Mouse (Mus musculus) liver, adult 2 months (tissue): ENCODE results near the gene Adam22. TPM values are rescaled to one million over a fixed set of nuclear protein-coding genes. Genes with fewer than 3 reads are reported as not detected.

Experiments used
- DNase-seq: peaks from one replicate; pipeline ENCODE4 v3.0.0-alpha.2; 2011; ENCODE audit warnings: low read depth, low spot score; ENCODE audit errors: extremely low read depth
- H3K27ac ChIP-seq: fragments of 200-500 bp; replicated peaks from 2 replicates; pipeline ENCODE4 v1.5.1; 2012; ENCODE audit warnings: low read depth, mild to moderate bottlenecking, control low read depth, inconsistent platforms, low read length; ENCODE audit not compliant: insufficient read depth
- H3K27me3 ChIP-seq: fragments of 200-500 bp; 2 replicates; pipeline ENCODE4 v1.6.1; 2012; ENCODE audit warnings: mild to moderate bottlenecking, moderate library complexity, low read length, inconsistent platforms; ENCODE audit not compliant: control insufficient read depth, insufficient read depth
- H3K36me3 ChIP-seq: fragments of 200-500 bp; 2 replicates; pipeline ENCODE4 v1.6.1; 2012; ENCODE audit warnings: low read length, inconsistent platforms; ENCODE audit not compliant: control insufficient read depth, insufficient read depth
- H3K4me1 ChIP-seq: fragments of 200-500 bp; 2 replicates; pipeline ENCODE4 v1.6.1; 2011; ENCODE audit warnings: low read length; ENCODE audit not compliant: control insufficient read depth, insufficient read depth
- H3K4me3 ChIP-seq: fragments of 200-500 bp; 2 replicates; pipeline ENCODE4 v1.5.1; 2011; ENCODE audit warnings: low read depth, mild to moderate bottlenecking, control low read depth, low read length, moderate library complexity; ENCODE audit not compliant: insufficient read depth
- H3K79me2 ChIP-seq: fragments of 200-500 bp; 2 replicates; pipeline ENCODE4 v1.6.1; 2012; ENCODE audit warnings: inconsistent platforms, mild to moderate bottlenecking, low read length, moderate library complexity; ENCODE audit not compliant: control insufficient read depth, insufficient read depth
- H3K9ac ChIP-seq: fragments of 200-500 bp; 2 replicates; pipeline ENCODE4 v1.6.1; 2012; ENCODE audit warnings: low read depth, mild to moderate bottlenecking, control low read depth, inconsistent platforms, low read length
- CTCF ChIP-seq: fragments of 200-500 bp; IDR thresholded peaks from 2 replicates; pipeline ENCODE4 v1.5.1; 2011; ENCODE audit warnings: low read depth, low read length, control low read depth
- POLR2A ChIP-seq: fragments of 200-500 bp; IDR thresholded peaks from 2 replicates; pipeline ENCODE4 v1.6.1; 2011; ENCODE audit warnings: low read length, control low read depth; ENCODE audit not compliant: insufficient read depth; ENCODE audit errors: extremely low read depth
- WGBS: fragments of 180-500 bp; shearing (Covaris S2); methylation state at CpG from one replicate; pipeline ENCODE4 v1.1.7; 2018; 5-methylcytosine and 5-hydroxymethylcytosine counted together
- polyA plus RNA-seq: library from polyadenylated mRNA; depleted of rRNA; stranded (reverse); fragments of >200 nt; gene quantifications from 2 replicates; pipeline ENCODE4 v1.2.3, GENCODE M21; 2012
- total RNA-seq: library from RNA; depleted of rRNA; stranded (reverse); fragments of >200 nt; gene quantifications from 2 replicates; pipeline ENCODE4 v1.2.3, GENCODE M21; 2014

Gene Adam22
- total and polyA plus RNA-seq, 2 experiments, result 0.01 to 0.55 TPM

DNA sequence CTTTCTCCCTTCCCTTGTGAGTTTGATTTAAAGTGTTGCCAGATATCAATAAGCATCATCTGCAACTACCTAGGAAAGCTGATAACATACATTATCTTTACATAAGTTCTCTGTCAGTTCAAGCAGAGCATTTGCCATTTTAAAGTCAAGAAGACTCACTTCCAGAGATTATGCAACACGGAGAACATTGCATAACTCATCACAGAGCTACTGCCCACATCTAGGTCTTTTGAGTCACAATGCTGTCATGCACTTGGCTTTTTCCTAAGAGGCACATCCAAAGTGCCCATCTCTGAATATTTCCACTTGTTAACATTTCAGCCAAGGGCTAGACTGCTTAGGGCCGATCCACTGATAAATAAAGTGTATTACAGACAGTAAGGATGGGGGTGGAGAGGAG lies 55.6 kb downstream of the Adam22 start:
- TF ChIP-seq CTCF (no peak), POLR2A (no peak)
- Histone ChIP-seq H3K9ac (no peak overlapping the region), H3K27ac (no peak overlapping the region), H3K79me2 (no peaks in the 10 kb centered on the region), H3K4me3 (no peak overlapping the region), H3K4me1 (no peaks in the 10 kb centered on the region), H3K27me3 (no peaks in the 10 kb centered on the region), H3K36me3 (no peaks in the 10 kb centered on the region)
- DNase-seq, result peak; percentile 12
- WGBS, result 80% methylated on average over 2 of the region's 2 CpGs

DNA sequence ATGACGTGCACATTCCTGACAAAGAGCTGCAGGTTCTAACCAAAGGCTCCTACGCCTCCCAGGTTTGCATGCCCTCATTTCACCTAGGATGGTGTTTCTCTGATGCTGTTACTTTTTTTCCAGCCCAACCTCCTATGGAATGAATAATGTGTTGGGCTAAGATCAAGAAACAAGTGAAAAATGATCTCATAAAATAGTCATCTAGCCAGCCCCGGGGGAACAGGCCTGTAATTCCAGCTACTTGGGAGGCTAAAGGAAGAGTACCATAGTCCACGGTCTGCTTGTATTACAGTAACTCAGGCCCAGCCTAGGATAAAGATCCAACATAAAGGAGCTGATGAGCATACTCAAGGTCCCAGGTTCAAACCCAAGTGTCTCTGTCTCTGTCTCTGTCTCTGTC lies 57.1 kb downstream of the Adam22 start:
- H3K27me3 ChIP-seq, result no peaks in the 10 kb centered on the region
- no peaks in the 10 kb centered on the region for H3K4me1 ChIP-seq
- TF ChIP-seq CTCF (no peak), POLR2A (no peak)
- H3K36me3 ChIP-seq, result no peaks in the 10 kb centered on the region
- no peak for DNase-seq
- WGBS, result 83% methylated on average over 4 of the region's 4 CpGs
- H3K9ac ChIP-seq, result no peak overlapping the region
- no peak overlapping the region for H3K4me3 ChIP-seq
- no peak overlapping the region for H3K27ac ChIP-seq
- no peaks in the 10 kb centered on the region for H3K79me2 ChIP-seq

DNA sequence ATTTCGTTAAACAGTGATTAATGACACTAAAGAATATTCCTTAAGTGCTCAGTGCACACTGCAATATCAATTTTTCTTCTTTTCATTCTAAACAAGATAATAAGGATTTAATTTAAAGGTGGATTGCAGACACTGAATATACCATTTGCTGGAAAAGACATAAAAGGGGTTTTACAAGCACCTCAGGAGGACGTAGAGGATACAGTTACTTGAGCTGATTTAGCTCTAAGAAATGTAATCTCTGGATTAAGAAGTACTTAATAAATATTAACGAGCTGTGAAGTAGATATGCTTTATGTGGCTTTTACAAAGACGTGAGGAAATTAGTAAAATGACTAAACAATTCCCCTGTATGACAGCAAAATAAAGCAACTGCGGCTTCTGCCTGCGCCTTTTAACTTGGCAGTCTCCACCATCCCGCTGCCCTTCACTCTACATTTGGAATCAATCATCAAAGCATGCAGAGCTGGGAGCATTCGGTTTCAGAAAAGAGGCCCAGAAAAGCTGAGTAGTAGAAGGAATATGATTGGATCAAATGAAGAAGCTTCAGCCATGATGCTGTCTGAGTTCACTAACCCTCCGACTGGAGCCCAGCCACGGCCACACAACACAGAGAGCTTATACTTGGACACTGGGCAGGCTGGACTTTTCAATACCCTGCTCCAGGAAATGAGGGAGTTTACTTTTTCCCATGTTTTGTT lies 70.1 kb downstream of the Adam22 start:
- TF ChIP-seq POLR2A, result no peak
- no peak for TF ChIP-seq CTCF
- Histone ChIP-seq H3K27me3 (no peaks in the 10 kb centered on the region), H3K4me3 (no peak overlapping the region), H3K79me2 (no peaks in the 10 kb centered on the region), H3K27ac (no peak overlapping the region), H3K9ac (no peak overlapping the region), H3K4me1 (no peaks in the 10 kb centered on the region), H3K36me3 (no peaks in the 10 kb centered on the region)
- WGBS, result 79% methylated on average over 10 of the region's 10 CpGs
- no peak for DNase-seq

DNA sequence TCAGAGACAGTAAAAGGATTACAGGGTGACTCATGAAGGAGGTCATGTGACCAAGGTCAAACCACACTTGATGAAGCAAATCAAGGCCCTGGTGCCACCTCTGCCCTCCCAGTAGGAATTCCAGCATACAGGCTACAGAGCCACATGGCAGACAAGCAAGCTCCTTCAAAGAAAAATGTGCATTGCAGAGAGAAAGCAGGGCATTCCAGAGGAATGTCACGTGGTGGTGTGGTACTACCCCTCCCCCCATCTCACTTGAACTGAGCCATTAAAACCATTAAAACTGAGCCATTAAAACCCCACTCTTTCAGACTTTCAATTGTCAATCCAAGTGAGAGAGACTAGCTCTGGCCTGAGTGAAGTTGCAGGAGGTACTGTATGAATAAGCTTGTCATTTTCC lies 74.7 kb downstream of the Adam22 start:
- 48% methylated on average over 1 of the region's 1 CpGs for WGBS
- Histone ChIP-seq H3K27me3 (no peaks in the 10 kb centered on the region), H3K36me3 (no peaks in the 10 kb centered on the region), H3K4me3 (no peak overlapping the region), H3K79me2 (no peaks in the 10 kb centered on the region), H3K4me1 (no peaks in the 10 kb centered on the region), H3K27ac (no peak overlapping the region), H3K9ac (no peak overlapping the region)
- TF ChIP-seq POLR2A (no peak), CTCF (no peak)
- DNase-seq, result no peak

DNA sequence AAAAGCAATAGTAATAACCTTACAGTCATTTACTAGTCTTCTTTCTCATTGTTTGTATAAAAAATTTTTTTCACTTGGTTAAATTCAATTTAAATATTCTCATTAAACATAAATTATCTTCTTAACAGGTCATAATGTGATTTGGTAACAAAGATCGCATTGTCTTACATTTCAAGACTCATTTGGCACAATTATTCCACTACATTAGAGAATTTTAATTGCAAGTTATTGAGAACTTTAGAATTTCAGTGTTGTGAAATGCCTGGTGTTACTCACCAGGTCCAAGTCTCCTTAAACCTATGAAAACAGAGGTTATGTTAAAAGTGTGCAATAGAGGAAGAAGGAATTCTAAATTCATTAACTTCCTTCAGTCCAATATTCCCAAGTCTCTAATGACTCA lies 76.5 kb downstream of the Adam22 start:
- H3K4me3 ChIP-seq, result no peak overlapping the region
- H3K27me3 ChIP-seq, result no peaks in the 10 kb centered on the region
- no peak overlapping the region for H3K9ac ChIP-seq
- H3K4me1 ChIP-seq, result no peaks in the 10 kb centered on the region
- no peak overlapping the region for H3K27ac ChIP-seq
- TF ChIP-seq CTCF (no peak), POLR2A (no peak)
- H3K79me2 ChIP-seq, result no peaks in the 10 kb centered on the region
- 78% methylated on average over 1 of the region's 1 CpGs for WGBS
- H3K36me3 ChIP-seq, result no peaks in the 10 kb centered on the region
- no peak for DNase-seq
